Mouse (Mus musculus): ENCODE data around the gene 1700001C02Rik. TPM values are rescaled to one million over a fixed set of nuclear protein-coding genes. Genes with fewer than 3 reads are reported as not detected.

Gene 1700001C02Rik
- polyA plus RNA-seq (2014; fragmentation: Nextera tagmentation; extraction: Ambion mirVana): not detected in 2 replicates

DNA sequence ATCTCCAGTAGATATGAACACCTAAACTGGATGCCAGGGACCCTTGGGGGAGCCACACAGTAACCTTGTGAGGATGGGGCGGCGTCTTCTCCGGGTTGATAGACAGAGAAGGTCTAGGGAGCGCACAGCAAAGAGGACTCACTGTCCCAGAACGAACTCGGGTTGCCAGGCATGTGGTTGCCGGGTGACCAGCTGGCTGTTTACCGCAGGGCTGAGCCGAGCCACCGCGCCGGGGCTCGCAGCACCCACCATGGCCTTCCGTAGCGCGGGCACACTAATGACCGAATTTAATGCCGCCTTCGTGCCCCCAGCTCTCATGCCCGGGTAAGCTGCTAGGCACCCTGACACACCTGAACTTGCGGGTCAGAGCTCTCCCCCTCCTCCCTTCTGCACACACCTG, at the start of gene 1700001C02Rik:
Gene 1700001C02Rik, plus strand, starts transcription at position 187 of the 400 bp plus-strand sequence.
- Histone ChIP-seq H3K36me3 (ENCODE audit: control insufficient read depth, insufficient read depth, low read length) (no peaks in the 10 kb centered on the region), H3K9ac (ENCODE audit: low read length) (0 out of 2 replicates have a peak within 1 kb of the TSS, but pooled peaks have one; percentile 5), H3K4me2 (ENCODE audit: low read length) (peak within 1 kb of the TSS; percentile 42), H3K27me3 (replicated peaks; ENCODE audit: control insufficient read depth, insufficient read depth, low read length) (peaks cover 19% of the 10 kb centered on the region), H3K4me3 (ENCODE audit: low read depth, low read length) (peak within 1 kb of the TSS; percentile 6; the same call in 1 of the 2 replicates), H3K9me3 (ENCODE audit: control insufficient read depth, low read length) (no peaks in the 10 kb centered on the region), H3K27ac (ENCODE audit: low read depth) (no peak within 1 kb of the TSS), H3K4me1 (replicated peaks; ENCODE audit: control insufficient read depth, insufficient read depth, low read length) (peaks cover 9% of the 10 kb centered on the region)
- 18% methylated on average over 21 of the region's 21 CpGs for WGBS
- ATAC-seq (replicated peaks; ENCODE audit: low FRiP score, low TSS enrichment, low read depth) (no peak), DNase-seq (ENCODE audit: low spot score) (no peak)

DNA sequence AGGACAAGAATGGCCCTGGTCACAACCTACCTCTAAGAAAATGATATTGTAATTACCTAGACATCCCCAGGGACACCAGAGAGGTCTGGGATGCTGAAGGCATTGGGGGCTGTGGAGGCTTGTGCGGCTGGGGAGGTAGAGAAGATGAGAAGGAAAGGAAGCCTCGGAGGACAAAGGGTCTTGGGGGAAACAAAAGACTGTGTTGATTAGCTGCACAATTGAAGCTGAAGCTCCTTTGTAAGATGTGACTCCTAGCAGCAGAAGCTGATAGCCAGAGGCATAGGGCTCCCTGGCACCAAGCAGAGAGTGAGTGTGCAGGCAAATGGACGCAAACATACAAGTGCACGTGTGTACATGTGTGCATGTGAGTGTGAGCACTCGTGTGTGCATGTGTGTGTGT, 49.2 kb upstream of the 1700001C02Rik start:
- no peaks in the 10 kb centered on the region for H3K36me3 ChIP-seq (ENCODE audit: control insufficient read depth, insufficient read depth, low read length)
- H3K27ac ChIP-seq (ENCODE audit: low read depth): no peak overlapping the region
- no peak overlapping the region for H3K4me2 ChIP-seq (ENCODE audit: low read length)
- no peaks in the 10 kb centered on the region for H3K4me1 ChIP-seq (replicated peaks; ENCODE audit: control insufficient read depth, insufficient read depth, low read length)
- no peak overlapping the region for H3K9ac ChIP-seq (ENCODE audit: low read length)
- no peak overlapping the region for H3K4me3 ChIP-seq (ENCODE audit: low read depth, low read length)
- no peaks in the 10 kb centered on the region for H3K27me3 ChIP-seq (replicated peaks; ENCODE audit: control insufficient read depth, insufficient read depth, low read length)
- WGBS: 74% methylated on average over 5 of the region's 5 CpGs
- no peaks in the 10 kb centered on the region for H3K9me3 ChIP-seq (ENCODE audit: control insufficient read depth, low read length)
- no peak for DNase-seq (ENCODE audit: low spot score)
- ATAC-seq (replicated peaks; ENCODE audit: low FRiP score, low TSS enrichment, low read depth): no peak

DNA sequence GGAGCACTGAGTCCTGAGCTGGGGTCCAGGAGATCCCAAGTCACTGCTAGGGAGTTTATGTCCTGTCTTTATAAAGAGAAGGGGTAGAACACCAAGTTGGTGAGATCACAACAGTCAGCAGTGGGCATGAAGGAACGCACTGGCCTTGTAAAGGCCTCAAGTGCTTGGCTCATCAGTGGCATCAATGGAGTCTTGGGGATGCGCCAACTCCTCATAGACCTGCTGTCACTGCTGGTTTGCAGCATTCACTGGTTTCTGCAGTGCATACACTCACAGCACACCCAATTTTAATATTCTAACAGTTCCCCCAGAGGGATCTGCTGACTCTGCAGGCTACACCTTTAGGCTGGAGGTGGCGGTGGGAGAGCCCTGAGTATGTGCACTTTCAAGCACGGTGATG, 42.7 kb upstream of the 1700001C02Rik start:
- 0 out of 2 replicates have a peak, but pooled peaks cover 3% of the 10 kb centered on the region for H3K4me1 ChIP-seq (replicated peaks; ENCODE audit: control insufficient read depth, insufficient read depth, low read length)
- DNase-seq (ENCODE audit: low spot score): no peak
- no peaks in the 10 kb centered on the region for H3K9me3 ChIP-seq (ENCODE audit: control insufficient read depth, low read length)
- H3K9ac ChIP-seq (ENCODE audit: low read length): no peak overlapping the region
- no peak overlapping the region for H3K27ac ChIP-seq (ENCODE audit: low read depth)
- H3K27me3 ChIP-seq (replicated peaks; ENCODE audit: control insufficient read depth, insufficient read depth, low read length): no peaks in the 10 kb centered on the region
- H3K4me3 ChIP-seq (ENCODE audit: low read depth, low read length): no peak overlapping the region
- no peak overlapping the region for H3K4me2 ChIP-seq (ENCODE audit: low read length)
- WGBS: 82% methylated on average over 4 of the region's 4 CpGs
- no peaks in the 10 kb centered on the region for H3K36me3 ChIP-seq (ENCODE audit: control insufficient read depth, insufficient read depth, low read length)
- no peak for ATAC-seq (replicated peaks; ENCODE audit: low FRiP score, low TSS enrichment, low read depth)

DNA sequence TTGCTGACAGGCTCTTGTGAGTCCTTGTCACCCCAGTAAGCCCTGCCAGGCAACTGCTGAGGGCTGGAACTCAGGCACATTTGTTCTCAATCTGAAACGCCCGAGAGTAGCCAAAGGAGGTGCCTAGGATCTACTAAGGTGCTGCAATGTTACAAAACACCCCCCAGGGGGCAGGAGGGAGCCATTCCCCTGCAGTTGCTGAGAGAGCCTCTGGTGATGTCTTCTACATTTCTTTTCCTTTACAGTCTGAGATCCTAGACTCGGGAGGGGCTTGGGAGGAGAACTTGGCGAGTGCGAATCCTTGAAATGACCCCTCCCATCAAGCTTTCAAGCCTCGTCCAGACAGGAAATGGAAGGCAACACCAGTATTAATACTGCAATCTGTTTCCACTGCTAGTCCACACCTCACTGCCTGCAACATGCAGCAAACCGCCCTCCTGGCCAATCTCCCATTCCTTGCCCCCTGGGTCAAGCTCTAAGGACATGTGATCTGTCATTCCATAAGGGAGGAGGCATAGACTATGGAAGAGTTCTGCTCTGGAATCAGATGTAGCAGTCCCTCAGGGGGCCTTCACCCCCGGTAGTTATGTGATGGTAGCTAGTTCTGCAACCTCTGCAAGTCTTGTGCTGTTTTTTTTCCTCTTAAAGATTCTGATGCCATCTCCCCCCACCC, 42.1 kb upstream of the 1700001C02Rik start:
- peak; percentile 82 for DNase-seq (ENCODE audit: low spot score)
- Histone ChIP-seq H3K27ac (ENCODE audit: low read depth) (no peak overlapping the region), H3K9me3 (ENCODE audit: control insufficient read depth, low read length) (no peaks in the 10 kb centered on the region), H3K4me2 (ENCODE audit: low read length) (no peak overlapping the region), H3K27me3 (replicated peaks; ENCODE audit: control insufficient read depth, insufficient read depth, low read length) (no peaks in the 10 kb centered on the region), H3K36me3 (ENCODE audit: control insufficient read depth, insufficient read depth, low read length) (no peaks in the 10 kb centered on the region), H3K4me1 (replicated peaks; ENCODE audit: control insufficient read depth, insufficient read depth, low read length) (0 out of 2 replicates have a peak, but pooled peaks cover 3% of the 10 kb centered on the region), H3K9ac (ENCODE audit: low read length) (no peak overlapping the region), H3K4me3 (ENCODE audit: low read depth, low read length) (no peak overlapping the region)
- ATAC-seq (replicated peaks; ENCODE audit: low FRiP score, low TSS enrichment, low read depth): peak; percentile 40; the same call in 1 of the 2 replicates
- WGBS: 20% methylated on average over 8 of the region's 8 CpGs

DNA sequence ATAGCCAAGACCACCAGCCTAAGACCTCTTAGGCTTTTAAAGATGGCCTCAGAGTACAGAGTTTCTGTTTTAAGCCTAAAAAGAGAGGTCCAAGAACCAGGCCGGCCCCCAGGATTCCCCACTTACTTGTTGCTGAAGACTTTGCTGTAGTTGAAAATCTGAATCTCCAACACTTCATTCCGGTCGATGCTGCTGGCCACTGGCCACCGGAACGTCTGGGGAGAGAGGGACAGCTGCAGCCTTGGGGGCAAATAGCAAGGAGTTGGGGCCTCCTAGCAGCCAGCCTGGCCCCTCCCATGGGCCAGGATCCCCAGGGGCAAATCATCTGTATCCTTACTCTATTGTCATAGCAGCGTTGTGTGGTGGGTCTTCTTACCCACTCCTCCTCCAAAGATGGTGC, 38.4 kb upstream of the 1700001C02Rik start:
- Histone ChIP-seq H3K27me3 (replicated peaks; ENCODE audit: control insufficient read depth, insufficient read depth, low read length) (0 out of 2 replicates have a peak, but pooled peaks cover 3% of the 10 kb centered on the region), H3K9me3 (ENCODE audit: control insufficient read depth, low read length) (no peaks in the 10 kb centered on the region), H3K9ac (ENCODE audit: low read length) (no peak overlapping the region), H3K36me3 (ENCODE audit: control insufficient read depth, insufficient read depth, low read length) (no peaks in the 10 kb centered on the region), H3K27ac (ENCODE audit: low read depth) (no peak overlapping the region), H3K4me3 (ENCODE audit: low read depth, low read length) (no peak overlapping the region), H3K4me2 (ENCODE audit: low read length) (no peak overlapping the region), H3K4me1 (replicated peaks; ENCODE audit: control insufficient read depth, insufficient read depth, low read length) (0 out of 2 replicates have a peak, but pooled peaks cover 3% of the 10 kb centered on the region)
- DNase-seq (ENCODE audit: low spot score): no peak
- WGBS: 76% methylated on average over 6 of the region's 6 CpGs
- ATAC-seq (replicated peaks; ENCODE audit: low FRiP score, low TSS enrichment, low read depth): no peak

DNA sequence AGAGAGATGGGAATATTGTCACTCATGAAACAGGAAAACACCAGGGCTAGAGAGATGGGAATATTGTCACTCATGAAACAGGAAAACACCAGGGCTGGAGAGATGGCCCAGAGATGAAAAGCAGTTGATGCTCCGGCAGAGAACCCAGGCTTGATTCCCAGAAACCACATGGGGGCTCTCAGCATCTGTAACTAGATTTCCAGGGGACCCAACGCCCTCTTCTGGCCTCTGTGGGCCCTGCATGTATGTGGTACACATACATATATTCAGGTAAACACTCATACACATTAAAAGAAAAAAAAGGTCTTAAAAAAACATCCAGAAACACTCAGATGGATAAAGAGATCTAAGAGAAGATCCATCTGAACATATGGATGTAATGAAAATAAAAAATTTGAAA, 26.9 kb upstream of the 1700001C02Rik start:
- Histone ChIP-seq H3K27ac (ENCODE audit: low read depth) (no peak overlapping the region), H3K4me1 (replicated peaks; ENCODE audit: control insufficient read depth, insufficient read depth, low read length) (no peaks in the 10 kb centered on the region; the same call in 1 of the 2 replicates), H3K4me2 (ENCODE audit: low read length) (no peak overlapping the region), H3K36me3 (ENCODE audit: control insufficient read depth, insufficient read depth, low read length) (no peaks in the 10 kb centered on the region), H3K27me3 (replicated peaks; ENCODE audit: control insufficient read depth, insufficient read depth, low read length) (no peaks in the 10 kb centered on the region), H3K9me3 (ENCODE audit: control insufficient read depth, low read length) (no peaks in the 10 kb centered on the region), H3K4me3 (ENCODE audit: low read depth, low read length) (no peak overlapping the region), H3K9ac (ENCODE audit: low read length) (no peak overlapping the region)
- DNase-seq (ENCODE audit: low spot score) (no peak), ATAC-seq (replicated peaks; ENCODE audit: low FRiP score, low TSS enrichment, low read depth) (no peak)
- WGBS: 43% methylated on average over 2 of the region's 2 CpGs

DNA sequence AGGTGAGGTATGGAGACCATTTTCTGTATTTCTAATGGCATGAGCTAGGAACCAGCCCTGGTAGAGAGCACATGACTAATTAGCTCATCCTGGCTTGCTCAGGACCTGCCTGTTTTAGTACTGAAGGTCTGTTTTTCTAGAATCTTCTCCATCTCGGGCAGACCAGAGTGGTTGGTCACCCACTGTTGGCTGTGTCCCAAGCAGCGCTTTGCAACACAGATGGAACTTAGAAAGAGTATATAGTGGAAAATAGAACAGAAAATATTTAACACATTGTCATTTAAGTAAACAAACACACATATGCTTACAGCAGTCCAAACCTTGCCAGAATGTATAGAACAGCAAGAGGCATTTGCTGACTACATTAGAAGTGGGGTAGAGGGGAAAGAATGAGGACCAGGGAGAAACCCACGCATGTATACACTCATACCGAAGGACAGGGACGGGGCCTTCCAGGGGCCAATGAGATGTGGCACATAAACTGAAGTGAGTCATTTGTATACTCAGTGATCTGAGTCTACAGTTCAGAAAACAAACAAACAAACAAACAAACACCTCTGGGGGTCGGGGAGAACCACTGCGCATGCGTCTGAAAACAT, 25.4 kb upstream of the 1700001C02Rik start:
- no peak overlapping the region for H3K9ac ChIP-seq (ENCODE audit: low read length)
- WGBS: 84% methylated on average over 8 of the region's 8 CpGs
- no peak overlapping the region for H3K4me2 ChIP-seq (ENCODE audit: low read length)
- H3K4me3 ChIP-seq (ENCODE audit: low read depth, low read length): no peak overlapping the region
- DNase-seq (ENCODE audit: low spot score): no peak
- H3K27me3 ChIP-seq (replicated peaks; ENCODE audit: control insufficient read depth, insufficient read depth, low read length): no peaks in the 10 kb centered on the region
- no peak overlapping the region for H3K27ac ChIP-seq (ENCODE audit: low read depth)
- no peaks in the 10 kb centered on the region for H3K36me3 ChIP-seq (ENCODE audit: control insufficient read depth, insufficient read depth, low read length)
- ATAC-seq (replicated peaks; ENCODE audit: low FRiP score, low TSS enrichment, low read depth): no peak
- no peaks in the 10 kb centered on the region for H3K9me3 ChIP-seq (ENCODE audit: control insufficient read depth, low read length)
- H3K4me1 ChIP-seq (replicated peaks; ENCODE audit: control insufficient read depth, insufficient read depth, low read length): no peaks in the 10 kb centered on the region

DNA sequence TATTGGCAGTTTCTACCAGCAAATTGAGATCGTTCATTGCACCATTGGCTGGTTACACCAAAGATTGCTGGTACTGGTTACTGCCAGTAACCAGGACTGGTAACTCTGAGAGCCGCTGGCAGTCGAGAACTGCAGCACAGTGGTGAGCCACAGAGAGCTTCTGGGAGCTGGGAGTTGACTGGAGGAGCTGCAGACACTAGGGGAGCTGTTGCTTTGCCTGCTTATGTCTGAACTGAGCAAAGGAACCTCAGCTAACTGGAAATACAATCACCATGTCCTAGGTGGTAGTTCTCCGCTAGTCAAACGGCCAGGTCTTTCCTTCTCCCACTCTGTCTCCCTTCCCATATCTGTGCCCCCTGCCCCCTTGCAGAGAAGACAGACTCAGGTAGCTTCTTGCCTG, 23.7 kb upstream of the 1700001C02Rik start:
- 64% methylated on average over 5 of the region's 5 CpGs for WGBS
- DNase-seq (ENCODE audit: low spot score) (no peak), ATAC-seq (replicated peaks; ENCODE audit: low FRiP score, low TSS enrichment, low read depth) (no peak)
- H3K27me3 ChIP-seq (replicated peaks; ENCODE audit: control insufficient read depth, insufficient read depth, low read length): no peaks in the 10 kb centered on the region
- no peak overlapping the region for H3K4me2 ChIP-seq (ENCODE audit: low read length)
- H3K9ac ChIP-seq (ENCODE audit: low read length): no peak overlapping the region
- H3K4me1 ChIP-seq (replicated peaks; ENCODE audit: control insufficient read depth, insufficient read depth, low read length): no peaks in the 10 kb centered on the region
- H3K9me3 ChIP-seq (ENCODE audit: control insufficient read depth, low read length): no peaks in the 10 kb centered on the region
- no peak overlapping the region for H3K27ac ChIP-seq (ENCODE audit: low read depth)
- H3K4me3 ChIP-seq (ENCODE audit: low read depth, low read length): no peak overlapping the region
- H3K36me3 ChIP-seq (ENCODE audit: control insufficient read depth, insufficient read depth, low read length): no peaks in the 10 kb centered on the region
